Mouse (Mus musculus): ENCODE results near the gene Cfap45.

DNA sequence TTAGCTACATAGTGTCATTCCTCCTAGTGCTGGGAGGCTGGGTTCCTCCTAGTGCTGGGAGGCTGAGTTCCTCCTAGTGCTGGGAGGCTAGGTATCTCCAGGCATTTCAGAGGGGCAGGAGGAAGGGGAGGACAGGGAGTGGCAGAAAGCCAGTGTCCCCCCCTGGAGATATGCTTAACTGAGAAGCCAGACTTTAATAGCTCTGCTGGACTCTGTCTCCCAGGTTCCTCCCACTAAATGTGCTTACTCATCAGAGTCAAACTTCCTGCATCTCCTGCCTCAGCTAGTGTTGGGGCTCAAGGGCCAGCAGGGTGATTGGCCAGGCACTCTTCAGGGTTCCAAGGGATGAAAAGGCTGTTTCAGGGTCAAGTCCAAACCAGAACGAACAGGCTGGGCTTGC lies 5.2 kb upstream of the Cfap45 start:
- no peak for TF ChIP-seq EP300 (optimal IDR thresholded peaks at IDR 0.05)
- TF ChIP-seq CTCF (IDR thresholded peaks at IDR 0.05; ENCODE audit: low read depth): no peak

Measured in stomach, postnatal 0 days (tissue).